Mouse (Mus musculus) G1E (cell line): ENCODE measurements around the gene Hipk1.

Experiments
- CTCF ChIP-seq: IDR thresholded peaks from 2 replicates; pipeline ENCODE4 v1.5.1; 2012; ENCODE audit warnings: low read depth, low read length, inconsistent platforms, mixed read lengths
- GATA1 ChIP-seq: IDR thresholded peaks from 2 replicates; pipeline ENCODE4 v1.6.1; 2012; ENCODE audit warnings: borderline replicate concordance, low read length, inconsistent platforms, mixed read lengths
- TAL1 ChIP-seq: conservative IDR thresholded peaks from 2 replicates; pipeline ENCODE4 v1.6.1; 2012; ENCODE audit warnings: low read depth, low read length, inconsistent platforms, mixed read lengths

- TF ChIP-seq CTCF (no peak), GATA1 (no peak), TAL1 (no peak)
These were observed 100.9 kb downstream of the Hipk1 start for GRCm38 (mm10) chr3:103690506-103690905.
